Mouse (Mus musculus) adrenal gland, postnatal 14 days (tissue): ENCODE measurements around the gene Fastk. TPM values are rescaled to one million over a fixed set of nuclear protein-coding genes. Genes with fewer than 3 reads are reported as not detected.
"Not testable (repeated sequence)": the region's sequence is repeated elsewhere in the genome, so short reads cannot be mapped to it uniquely, and the experiment has no call there.

Experiments
- DNase-seq: peaks from one replicate; pipeline ENCODE4 v3.0.0; 2021; ENCODE audit warnings: mixed read lengths
- total RNA-seq: library from RNA; stranded (reverse); gene quantifications from 2 replicates; pipeline ENCODE4 v1.2.3, GENCODE M21; 2021

The Fastk gene
- total RNA-seq, 1 experiment from 2014 or later, result 113 TPM

DNA sequence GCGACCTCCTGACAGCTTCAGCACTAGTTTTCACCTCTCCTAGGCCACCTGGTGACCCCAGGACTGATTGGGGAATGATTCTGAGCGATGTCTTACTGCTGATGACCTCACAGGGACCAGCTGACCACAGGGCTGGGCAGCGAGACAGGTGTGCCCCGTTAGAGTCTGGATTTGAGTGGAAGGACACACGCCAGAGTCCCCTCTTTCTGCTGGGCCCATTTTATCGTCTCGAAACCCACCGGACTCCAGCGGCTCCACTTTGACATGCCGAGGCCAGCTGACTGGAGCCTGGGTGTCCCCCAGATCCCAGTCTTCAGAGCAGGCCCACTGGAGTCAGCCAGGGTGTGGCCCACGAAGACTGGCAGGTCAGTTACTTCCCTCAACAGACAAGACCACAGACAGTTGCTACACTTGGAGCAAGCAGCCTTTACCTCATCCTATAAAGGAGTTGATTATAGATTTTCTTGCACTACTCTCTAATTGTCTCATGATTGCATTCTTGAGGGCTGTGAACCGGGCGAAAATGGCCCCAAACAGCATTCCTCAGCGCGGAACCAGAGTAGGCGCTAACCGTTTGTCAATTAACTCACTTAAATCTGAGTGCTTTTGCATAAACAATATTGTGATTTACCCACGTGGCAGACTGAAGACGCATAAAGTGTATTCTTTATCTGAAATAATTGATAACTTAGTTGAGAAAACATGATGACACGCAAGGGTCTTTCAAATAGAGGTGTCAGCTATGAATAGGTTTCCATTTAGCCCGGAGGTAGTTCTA, 20.9 kb downstream of the Fastk start:
- DNase-seq, result no peak

DNA sequence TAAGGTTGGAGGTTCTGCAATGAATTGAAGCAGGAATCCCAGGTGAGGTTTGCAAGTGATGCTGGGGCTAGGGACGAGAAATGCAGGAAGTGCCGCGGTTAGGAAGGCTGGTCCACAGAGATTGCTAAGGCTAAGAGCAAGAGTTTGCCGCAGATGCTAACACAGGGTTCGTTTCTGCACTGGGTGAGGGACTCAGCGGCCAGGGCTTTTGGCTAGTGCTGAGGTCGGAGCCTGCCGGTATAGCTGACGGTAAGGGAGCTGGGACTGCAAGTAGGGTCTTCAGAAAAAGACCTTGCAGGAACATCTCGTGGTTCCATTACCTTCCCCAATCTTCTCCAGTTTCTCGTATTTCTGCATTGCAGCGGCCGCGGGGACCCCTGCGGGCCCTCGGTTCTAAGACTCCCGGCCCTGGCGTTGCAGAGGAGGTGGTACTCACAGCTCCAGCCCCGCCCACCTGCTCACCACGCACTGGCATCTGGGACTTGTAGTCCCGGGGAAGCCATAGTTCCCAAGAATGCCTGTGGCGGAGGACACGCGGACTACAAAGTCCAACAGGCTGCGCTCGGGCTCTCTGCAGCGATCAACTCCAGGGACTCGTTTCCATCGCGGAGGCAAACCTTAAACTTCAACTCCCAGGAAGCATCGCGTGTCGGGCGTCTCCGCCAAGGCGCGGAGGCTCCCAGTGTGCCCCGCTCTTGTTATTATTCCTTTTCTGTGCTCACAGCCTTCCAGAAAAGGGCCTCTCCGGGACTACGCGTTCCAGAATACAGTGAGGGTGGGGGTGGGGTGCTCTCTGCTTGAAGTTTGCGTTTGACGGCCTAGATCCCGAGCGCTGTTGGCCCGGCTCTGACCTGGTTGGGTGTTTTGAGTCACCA, 21.7 kb downstream of the Fastk start, which contains the start of the genes Cdk5 and Slc4a2:
Cdk5 (minus strand) TSS at position 402 of the 875 bp plus-strand sequence.
Slc4a2 (plus strand) TSS at position 709 of the 875 bp plus-strand sequence.
- peak; percentile 98 for DNase-seq

DNA sequence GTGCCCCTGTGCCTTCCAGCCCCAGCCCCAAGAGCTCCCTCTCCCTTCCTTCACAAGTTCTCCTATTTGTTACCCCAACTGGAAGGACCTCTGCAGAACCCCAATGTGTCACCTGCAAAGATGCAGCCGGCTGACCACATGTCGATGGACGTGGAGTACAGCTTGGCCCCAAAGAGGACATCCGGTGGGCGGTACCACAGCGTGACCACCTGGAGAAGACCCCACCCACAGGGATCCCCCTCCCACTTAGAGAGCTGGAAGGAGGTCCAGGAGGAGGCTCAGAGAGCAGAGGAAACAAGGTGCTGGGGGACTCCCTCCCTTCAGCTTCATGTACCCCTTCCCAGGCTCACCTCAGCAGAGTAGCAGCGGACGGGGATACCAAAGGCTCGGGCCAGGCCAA, 24.7 kb downstream of the Fastk start:
- DNase-seq, result no peak

DNA sequence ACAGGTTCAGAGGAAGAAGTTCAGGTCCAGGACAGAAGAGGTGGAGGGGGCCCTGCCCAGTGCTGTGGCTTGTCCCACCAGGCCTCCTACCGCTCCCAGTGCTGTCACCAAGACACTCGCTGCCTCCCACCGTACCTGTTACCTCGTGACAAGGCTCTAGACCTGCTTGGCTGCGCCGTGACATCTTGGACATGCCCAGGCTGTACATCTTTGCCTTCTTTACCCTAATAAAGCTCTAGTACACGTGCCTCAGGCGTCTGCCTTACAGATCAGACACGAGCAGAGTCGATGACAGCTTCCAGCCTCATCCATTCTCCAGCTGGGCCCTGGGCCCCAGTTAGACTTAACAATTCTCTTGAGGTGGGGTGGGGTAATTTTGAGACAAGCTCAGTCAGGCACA, 27.5 kb downstream of the Fastk start:
- DNase-seq, result no peak

DNA sequence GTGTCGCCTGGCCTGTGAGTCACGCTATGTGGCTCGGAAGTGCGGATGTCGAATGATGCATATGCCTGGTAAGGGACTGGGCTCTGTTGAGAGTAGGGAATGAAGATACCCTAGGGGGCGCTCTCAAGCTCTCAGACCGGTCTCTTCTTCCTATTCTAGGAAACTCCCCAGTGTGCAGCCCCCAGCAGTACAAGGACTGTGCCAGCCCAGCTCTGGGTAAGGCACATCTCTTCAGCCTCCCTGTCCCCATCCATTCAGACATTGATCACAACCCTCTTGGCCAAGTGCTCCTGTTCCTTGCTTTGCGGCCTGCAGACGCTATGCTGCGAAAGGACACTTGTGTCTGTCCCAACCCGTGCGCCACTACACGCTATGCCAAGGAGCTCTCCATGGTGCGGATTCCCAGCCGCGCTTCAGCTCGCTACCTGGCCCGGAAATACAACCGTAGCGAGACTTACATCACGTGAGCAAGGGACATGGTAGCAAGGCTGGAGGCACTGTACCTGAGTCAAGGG, 28.8 kb downstream of the Fastk start:
- DNase-seq, result peak; percentile 76

DNA sequence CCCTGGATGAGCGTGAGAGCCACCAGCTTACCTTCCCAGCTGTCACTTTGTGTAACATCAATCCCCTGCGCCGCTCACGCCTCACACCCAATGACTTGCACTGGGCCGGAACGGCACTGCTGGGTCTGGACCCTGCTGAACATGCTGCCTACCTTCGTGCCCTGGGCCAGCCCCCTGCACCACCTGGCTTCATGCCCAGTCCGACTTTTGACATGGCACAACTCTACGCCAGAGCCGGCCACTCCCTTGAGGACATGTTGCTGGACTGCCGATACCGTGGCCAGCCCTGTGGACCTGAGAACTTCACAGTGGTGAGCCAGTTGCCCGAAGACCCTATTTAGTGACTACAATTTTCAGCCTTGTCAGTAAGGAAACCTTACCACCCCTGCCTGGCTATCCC, 31.1 kb downstream of the Fastk start:
- peak; percentile 53 for DNase-seq

DNA sequence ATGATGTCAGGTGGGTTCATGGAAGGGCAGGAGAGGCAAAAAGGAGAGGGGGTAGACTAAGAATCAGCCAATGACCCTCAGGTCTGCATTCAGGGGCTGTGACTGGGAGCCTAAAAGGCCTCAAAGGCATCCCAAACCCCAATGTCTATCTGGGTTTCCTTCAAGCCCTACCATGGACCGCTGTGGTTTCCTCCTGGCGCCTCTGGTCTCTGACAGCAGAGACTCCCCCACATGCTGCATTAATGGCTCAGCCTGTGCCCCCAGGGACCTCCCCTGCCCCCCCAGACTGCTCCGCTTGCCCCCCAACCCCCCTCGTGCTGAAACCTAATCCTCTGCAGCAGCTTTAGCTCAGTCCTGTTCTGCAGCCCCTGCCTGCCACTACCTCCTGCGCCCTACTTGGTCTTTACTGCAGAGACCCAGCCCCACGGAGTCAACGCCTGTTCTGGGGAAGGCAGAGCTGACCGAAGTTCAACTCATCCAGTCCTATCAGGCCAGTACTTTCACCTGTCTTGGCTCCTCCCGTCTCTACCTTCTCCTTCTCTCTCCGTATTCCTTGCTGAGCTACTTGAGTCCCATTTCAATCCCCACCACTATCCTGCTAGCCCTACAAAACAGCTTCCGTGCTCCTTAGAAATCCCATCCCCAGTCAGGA, 31.9 kb downstream of the Fastk start, which contains the start of gene Asic3:
Asic3 (plus strand) TSS at position 351 of the 652 bp plus-strand sequence.
- no peak for DNase-seq

DNA sequence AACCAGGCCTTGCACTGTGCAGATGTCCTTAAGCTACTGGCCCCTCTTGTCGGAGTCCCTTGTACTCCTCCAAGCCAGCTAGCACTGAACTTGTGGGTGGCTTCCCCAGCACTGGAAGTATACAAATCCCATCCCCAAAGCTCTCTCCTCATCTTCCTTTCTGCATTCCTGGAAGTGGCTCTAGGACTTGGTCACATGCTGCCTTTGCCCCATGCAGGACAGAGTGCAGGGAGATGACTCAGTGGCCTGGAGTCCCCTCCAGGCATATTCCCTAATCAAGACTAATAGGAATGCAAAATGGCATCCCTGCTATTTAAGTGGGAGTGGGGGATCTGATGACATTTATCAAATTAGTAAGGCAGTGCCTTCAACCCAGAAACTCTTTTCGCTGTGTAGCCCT, 33.0 kb downstream of the Fastk start:
- DNase-seq, result no peak

DNA sequence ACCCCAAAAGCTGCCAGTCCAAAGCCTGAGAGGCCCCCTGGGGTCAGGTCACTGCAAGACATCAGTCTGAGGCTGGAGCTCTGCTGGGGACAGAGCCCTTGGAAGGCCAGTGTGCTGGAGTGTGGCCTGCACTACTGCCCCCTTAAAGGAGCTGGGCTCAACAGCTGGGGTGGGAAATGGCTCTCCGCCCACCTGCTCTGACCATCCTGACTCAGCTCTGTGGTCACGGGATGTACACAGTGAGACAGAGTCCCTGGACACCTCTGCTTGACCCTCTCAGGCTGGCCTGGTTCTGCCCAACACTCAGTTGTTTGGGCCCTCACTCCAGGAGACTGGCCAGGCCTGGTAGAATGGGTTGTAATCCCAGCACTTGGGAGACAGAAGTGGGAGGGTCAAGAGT, 35.6 kb downstream of the Fastk start:
- DNase-seq, result no peak

DNA sequence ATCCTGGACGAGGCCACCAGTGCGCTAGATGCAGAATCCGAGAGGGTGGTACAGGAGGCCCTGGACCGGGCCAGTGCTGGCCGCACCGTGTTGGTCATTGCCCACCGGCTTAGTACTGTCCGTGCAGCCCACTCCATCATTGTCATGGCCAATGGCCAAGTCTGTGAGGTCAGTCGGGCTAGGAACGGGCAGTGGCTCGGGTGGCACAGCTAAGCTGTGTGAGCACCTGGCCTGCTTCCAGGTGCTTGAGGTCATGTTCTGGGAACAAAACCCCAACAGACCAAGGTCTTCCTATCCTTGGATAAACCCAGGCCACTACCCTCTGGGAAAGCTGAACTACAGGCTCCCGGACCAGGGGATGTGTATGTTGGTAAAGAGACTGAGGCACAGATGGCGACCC, 36.4 kb downstream of the Fastk start:
- DNase-seq, result peak; percentile 79

DNA sequence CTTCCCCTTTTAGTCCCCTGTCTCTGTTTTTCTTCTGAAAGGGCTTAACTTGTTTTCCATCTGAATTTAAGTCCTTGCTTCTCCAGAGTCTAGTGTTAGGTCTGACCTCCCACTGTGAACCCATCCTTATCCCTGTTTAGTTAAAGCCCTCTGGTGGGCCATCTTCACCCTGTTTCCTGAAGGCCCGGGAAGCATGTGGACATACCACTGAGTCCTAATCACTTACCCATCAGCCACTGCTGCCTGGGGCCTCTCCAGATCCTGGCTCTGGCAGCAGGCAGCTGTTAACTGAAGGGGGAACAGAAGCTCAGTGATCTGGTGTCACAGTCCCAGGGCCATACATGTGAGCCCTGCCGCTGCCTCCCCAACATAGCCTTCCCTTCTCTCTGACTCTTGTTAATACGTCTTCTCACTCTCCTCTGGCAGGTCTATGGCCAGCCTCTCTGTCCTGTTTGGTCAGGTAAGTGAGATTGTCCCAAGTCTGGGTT, 39.7 kb downstream of the Fastk start:
- no peak for DNase-seq

DNA sequence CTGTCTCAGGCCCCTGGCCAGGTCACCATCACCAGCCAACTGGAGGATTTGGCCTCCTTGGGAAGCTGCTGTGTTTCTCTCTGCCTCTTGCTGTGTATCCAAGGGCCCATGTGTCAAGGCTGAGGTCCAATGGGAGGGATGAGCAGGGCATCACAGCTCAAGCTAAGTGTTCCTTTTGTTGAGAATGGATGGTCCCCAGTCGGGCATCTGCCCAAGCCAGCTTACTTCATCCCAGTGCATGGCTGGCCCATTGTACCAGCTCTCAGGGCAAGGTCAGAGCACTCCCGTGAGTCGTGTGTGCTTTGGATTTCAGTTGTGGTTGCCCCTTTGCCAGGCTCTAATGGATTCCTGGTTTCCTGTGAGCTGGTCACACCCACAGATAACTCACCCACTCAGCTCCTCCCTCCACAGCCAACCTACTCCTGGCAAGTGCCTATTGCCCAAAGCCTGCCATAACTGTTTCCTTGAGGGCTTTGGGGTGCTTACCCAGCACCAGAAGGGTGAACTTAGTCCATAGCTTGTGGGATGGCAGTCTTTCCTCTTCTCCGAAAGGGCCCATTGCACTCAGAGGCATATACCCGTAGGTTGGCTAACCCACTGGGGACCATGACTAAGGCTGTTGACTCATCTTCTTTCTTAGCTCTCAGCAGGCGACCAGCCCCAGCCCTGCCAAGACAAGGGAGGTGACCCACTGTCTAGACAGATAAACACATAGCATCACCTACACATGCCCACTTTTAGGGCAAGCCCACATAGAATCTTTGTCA, 40.3 kb downstream of the Fastk start:
- no peak for DNase-seq

DNA sequence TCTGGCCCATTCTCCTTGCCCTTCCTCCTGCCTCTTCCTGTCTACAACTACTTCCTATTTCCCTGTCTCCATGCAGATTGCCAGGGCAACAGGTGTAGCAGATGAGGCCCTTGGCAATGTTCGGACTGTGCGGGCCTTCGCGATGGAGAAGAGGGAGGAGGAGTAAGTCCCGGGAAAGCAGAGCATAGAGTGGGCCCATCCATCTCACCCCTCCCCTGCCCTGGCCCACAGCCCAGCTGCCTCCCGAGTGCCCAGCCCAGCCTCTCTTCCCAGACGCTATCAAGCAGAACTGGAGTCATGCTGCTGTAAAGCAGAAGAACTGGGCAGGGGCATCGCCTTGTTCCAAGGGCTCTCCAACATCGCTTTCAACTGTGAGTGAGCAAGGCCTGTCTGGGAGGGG, 43.1 kb downstream of the Fastk start:
- DNase-seq, result no peak

DNA sequence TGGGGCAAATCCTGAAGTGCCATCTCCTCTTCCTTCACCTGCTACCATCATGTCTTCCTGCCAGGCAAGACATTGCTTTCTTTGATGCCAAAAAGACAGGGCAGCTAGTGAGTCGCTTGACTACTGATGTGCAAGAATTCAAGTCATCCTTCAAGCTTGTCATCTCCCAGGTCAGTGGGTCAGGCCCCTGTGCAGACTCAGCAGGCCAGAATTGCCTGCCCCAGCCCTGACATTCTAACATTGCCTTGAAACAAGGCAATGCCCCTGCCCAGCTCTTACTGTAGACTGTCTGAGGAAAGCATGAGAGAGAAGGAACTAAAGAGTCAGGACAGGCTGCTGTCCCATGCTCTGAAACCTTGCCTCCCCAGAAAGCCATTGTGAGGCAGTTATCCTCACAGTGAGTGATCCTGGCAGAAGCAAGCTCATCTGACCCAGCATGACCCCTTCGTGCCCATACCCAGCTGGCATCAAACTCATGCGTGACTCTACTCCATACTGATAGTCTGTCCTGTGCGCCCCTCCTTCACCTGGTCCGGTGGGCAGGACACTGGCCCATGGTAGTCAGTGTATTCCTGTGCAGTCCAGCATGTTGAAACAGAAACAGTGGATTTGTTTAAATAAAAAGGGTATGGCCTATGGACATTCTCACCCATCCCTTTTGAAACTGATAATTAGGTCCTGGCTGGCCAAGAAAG, 44.0 kb downstream of the Fastk start:
- no peak for DNase-seq

DNA sequence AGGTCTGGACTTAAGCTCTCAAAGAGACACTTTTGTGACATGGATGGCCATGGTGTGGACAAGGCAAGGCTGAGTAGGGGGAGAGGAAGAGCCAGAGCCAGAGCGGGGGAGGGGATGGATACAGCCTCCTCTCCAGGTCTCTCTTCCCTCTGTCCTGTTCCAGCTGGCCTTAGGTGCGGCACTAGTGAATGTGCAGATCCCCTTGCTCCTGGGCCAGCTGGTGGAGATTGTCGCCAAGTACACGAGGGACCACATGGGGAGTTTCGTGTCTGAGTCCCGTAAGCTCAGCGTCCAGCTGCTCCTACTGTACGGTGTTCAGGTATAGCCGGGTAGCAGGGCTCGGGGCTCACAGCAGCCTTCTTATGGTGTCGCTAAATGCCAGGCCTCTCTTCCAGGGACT, 44.7 kb downstream of the Fastk start:
- no peak for DNase-seq

DNA sequence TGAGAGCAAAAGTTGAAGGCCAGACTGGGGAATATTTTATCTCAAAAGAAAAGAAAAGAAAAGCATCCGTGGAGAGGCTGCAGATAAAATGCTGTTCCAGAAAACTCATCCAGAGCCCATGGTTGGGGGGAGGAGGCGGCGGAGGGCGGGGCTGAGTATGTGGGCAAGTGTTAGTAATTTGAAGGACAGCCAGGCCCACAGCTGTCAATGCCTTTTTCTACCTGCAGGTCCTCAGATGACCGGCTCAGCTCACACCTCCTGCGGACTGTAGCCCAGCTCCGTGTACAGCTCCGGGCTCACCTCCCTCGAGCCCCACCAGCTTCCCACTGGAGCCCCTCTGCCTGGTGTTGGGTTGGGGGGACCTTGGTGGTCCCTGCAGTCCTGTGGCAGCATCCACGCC, 45.4 kb downstream of the Fastk start:
- no peak for DNase-seq

DNA sequence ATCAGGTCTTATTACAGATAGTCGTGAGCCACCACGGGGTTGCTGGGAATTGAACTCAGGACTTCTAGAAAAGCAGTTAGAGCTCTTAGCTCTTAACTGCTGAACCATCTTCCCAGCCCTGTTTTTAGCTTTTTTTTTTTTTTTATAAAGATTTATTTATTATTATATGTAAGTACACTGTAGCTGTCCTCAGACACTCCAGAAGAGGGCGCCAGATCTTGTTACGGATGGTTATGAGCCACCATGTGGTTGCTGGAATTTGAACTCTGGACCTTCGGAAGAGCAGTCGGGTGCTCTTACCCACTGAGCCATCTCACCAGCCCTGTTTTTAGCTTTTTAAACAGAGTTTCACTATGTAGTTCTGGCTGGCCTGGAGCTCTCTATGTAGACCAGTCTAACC, 48.8 kb downstream of the Fastk start:
- not testable (repeated sequence) for DNase-seq

DNA sequence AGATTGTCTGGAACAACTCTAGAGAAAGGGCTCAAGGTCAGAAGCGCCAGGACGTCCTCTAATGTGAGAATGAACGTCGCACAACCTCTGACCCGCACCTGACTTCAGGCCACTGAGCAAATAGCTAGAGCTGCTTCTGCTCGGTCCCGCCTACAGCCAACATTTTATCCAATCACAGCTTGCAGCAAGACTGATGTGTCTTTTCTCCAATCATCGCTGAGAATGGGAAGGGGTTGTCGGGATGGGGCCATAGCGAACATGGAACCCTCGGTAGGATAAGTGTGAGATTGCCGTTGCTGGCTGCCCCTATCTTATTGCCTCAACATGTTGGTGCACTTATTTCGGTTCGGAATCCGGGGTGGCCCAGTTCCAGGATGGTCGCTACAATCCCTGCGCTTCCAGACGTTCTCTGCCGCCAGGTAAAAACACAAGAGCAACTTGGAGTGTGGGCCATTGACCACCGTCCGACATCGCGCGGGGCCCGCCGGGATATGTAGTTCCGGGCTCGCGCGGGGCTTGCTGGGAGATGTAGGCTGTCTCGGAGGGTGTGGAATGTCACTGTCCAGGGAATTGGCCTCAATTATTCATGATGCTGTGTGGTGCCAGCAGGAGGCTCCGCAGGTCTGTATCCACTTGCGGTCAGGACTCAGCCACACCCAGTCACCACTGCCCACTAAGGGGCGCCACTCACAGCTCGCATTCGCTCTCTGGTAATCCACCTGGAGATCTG, 50.8 kb downstream of the Fastk start:
- DNase-seq, result peak; percentile 95

DNA sequence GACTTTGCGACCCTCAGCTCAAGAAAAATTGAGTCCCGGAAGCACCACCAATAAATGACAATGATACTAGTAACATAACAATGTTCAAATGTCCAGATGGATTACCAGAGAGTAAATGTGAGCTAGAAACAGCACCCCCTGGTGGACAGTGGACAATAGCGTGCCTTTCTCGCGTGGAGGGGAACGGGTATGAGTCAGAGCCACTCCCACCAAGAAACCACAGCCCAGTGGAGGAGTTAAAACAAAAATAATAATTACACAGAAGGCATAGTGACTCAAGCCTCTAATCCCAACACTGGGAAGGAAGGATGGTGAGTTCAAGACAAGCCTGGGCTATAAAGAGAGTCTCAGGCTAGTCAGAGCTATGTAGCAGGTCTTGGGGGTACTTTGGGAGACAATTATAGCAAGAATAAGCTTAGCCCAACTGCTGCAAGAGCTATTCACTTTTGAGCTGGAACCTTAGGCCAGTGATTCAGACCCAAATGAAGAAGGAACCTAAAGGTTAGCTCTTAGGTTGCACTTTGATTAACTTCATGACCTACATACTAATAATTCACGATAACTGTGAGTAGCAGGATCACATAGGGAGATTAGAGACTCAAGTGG, 51.6 kb downstream of the Fastk start, which contains the start of gene Abcb8:
Abcb8 (plus strand) TSS at position 272 of the 606 bp plus-strand sequence.
- peak; percentile 93 for DNase-seq

DNA sequence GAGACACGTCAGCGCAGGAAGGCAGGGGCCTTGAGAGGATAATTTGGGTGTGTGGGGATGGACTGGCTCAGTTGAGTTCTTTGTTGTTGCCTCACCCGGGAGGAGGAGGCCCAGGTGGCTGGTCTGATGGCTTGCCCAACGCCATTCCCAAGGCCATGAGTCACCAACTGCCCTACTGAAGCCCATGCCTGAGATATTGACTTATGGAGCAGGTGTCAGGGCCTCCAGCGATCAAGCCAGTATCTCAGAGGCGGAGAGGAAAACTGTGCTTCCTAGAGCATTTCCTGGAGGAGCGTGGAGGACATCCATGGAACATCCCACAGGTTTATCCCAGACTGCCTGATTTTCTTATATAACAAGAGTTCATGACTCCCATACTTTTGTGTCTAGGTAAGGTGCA, 52.4 kb downstream of the Fastk start:
- no peak for DNase-seq
